Mouse (Mus musculus) heart, adult 2 months (tissue): ENCODE measurements around the gene Havcr1. TPM values are rescaled to one million over a fixed set of nuclear protein-coding genes. Genes with fewer than 3 reads are reported as not detected.
"Not testable (repeated sequence)": the region's sequence is repeated elsewhere in the genome, so short reads cannot be mapped to it uniquely, and the experiment has no call there.

Experiments used
- DNase-seq, 2 experiments: peaks; one replicate each; pipeline ENCODE4 v3.0.0; 2021
- H3K27ac ChIP-seq: fragments of 200-600 bp; 2 replicates; pipeline ENCODE4 v1.8.1; 2022
- H3K27me3 ChIP-seq: fragments of 200-500 bp; 2 replicates; pipeline ENCODE4 v1.6.1; 2012; ENCODE audit warnings: mild to moderate bottlenecking, low read length, inconsistent platforms, mixed read lengths; ENCODE audit not compliant: control insufficient read depth, insufficient read depth
- H3K36me3 ChIP-seq: fragments of 200-500 bp; 2 replicates; pipeline ENCODE4 v1.6.1; 2012; ENCODE audit warnings: low read length, inconsistent platforms; ENCODE audit not compliant: control insufficient read depth, insufficient read depth
- H3K4me1 ChIP-seq: fragments of 200-500 bp; 2 replicates; pipeline ENCODE4 v1.6.1; 2011; ENCODE audit warnings: low read length; ENCODE audit not compliant: control insufficient read depth, insufficient read depth
- H3K4me3 ChIP-seq: fragments of 200-600 bp; 2 replicates; pipeline ENCODE4 v1.8.1; 2022
- H3K79me2 ChIP-seq: fragments of 200-500 bp; replicated peaks from 2 replicates; pipeline ENCODE4 v1.6.1; 2012; ENCODE audit warnings: mild to moderate bottlenecking, inconsistent platforms, low read length, moderate library complexity, mixed read lengths; ENCODE audit not compliant: control insufficient read depth, insufficient read depth
- H3K9ac ChIP-seq: fragments of 200-500 bp; 2 replicates; pipeline ENCODE4 v1.6.1; 2012; ENCODE audit warnings: low read depth, mild to moderate bottlenecking, control low read depth, inconsistent platforms, low read length, mixed read lengths
- CTCF ChIP-seq: fragments of 200-600 bp; IDR thresholded peaks from 2 replicates; pipeline ENCODE4 v1.8.1; 2022; ENCODE audit warnings: antibody characterized with exemption, mild to moderate bottlenecking, moderate library complexity
- EP300 ChIP-seq: fragments of 200-500 bp; IDR thresholded peaks from 2 replicates; pipeline ENCODE4 v1.6.1; 2011; ENCODE audit warnings: low read depth, low read length, control low read depth; ENCODE audit not compliant: insufficient read depth
- POLR2A ChIP-seq: fragments of 200-500 bp; IDR thresholded peaks from 2 replicates; pipeline ENCODE4 v1.6.1; 2011; ENCODE audit warnings: mild to moderate bottlenecking, low read depth, low read length, control low read depth; ENCODE audit not compliant: insufficient read depth
- WGBS: fragments of 180-500 bp; shearing (Covaris S2); methylation state at CpG from one replicate; pipeline ENCODE4 v1.1.7; 2018; 5-methylcytosine and 5-hydroxymethylcytosine counted together
- intact Hi-C: fragments of 180-260 bp; cut with DNase I; formaldehyde crosslinking; loops from one replicate; pipeline ENCODE4 v1.15.1; 2025
- long read RNA-seq: library from polyadenylated mRNA; stranded (forward); transcript quantifications from one replicate; pipeline ENCODE4 v2.0.0, GENCODE M21; 2021
- polyA plus RNA-seq: library from polyadenylated mRNA; depleted of rRNA; stranded (reverse); fragments of >200 nt; gene quantifications from 2 replicates; pipeline ENCODE4 v1.2.3, GENCODE M21; 2012; rRNA removed
- total RNA-seq, 2 experiments: library from RNA; stranded (reverse); gene quantifications; 2 replicates each; pipeline ENCODE4 v1.2.3; 2021

The Havcr1 gene
- not detected for total RNA-seq
- polyA plus RNA-seq = not detected in 2 replicates
- long read RNA-seq = 0 reads

DNA sequence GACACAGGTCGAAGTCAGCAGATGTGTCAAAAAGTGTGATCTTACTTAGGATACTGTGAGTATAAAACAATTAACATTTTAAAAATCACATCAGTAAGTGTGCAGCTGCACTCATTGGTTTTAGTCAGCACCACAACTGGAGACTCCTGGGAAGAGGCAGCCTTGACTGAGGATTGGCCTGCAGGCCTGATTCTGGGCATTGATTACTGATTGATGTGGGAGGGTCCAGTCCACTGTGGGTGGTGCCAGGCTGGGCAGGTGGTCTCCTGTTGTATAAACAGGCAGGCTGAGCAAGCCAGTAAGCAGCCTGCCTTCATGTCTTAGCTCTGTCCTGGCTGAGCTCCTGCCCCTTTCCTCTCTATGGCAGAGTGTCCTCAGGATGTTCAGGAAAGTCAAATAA is at the start of gene Havcr1:
Gene Havcr1 (plus strand): TSS at position 5 of the 400 bp plus-strand sequence.
- 97% methylated on average over 1 of the region's 1 CpGs for WGBS
- intact Hi-C loops = not testable (repeated sequence)

DNA sequence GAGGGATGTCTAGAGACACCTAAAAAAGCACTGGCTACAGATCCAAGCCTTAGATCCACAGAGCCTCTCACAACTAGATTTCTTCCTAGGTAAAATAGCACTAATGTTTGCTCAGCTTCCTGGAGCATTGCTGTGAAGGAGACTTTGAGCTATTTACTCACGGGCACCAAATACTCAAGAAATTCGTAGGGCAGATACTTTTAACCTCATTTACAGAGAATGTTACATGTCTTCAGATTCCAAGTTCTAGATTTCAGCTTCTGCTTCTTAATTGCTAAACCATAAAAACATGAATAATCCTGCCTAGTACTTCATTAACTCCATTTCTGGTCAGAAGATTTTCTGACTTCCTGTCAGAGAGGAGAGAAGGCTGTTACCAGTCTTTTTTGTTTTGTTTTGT is 44.7 kb upstream of the Havcr1 start:
- Histone ChIP-seq H3K27ac (no peak overlapping the region), H3K4me3 (no peak overlapping the region), H3K27me3 (no peaks in the 10 kb centered on the region), H3K79me2 (no peaks in the 10 kb centered on the region), H3K4me1 (no peaks in the 10 kb centered on the region), H3K36me3 (no peaks in the 10 kb centered on the region), H3K9ac (no peak overlapping the region)
- intact Hi-C loops = no loop called here
- 83% methylated on average over 2 of the region's 2 CpGs for WGBS
- DNase-seq = no peak
- TF ChIP-seq CTCF (no peak), POLR2A (no peak), EP300 (no peak)

More for the DNA sequence above, at the start of gene Havcr1:
- DNase-seq, H3K9ac ChIP-seq, H3K36me3 ChIP-seq, H3K27me3 ChIP-seq, H3K79me2 ChIP-seq, H3K27ac ChIP-seq, H3K4me1 ChIP-seq, H3K4me3 ChIP-seq: not testable (repeated sequence)

DNA sequence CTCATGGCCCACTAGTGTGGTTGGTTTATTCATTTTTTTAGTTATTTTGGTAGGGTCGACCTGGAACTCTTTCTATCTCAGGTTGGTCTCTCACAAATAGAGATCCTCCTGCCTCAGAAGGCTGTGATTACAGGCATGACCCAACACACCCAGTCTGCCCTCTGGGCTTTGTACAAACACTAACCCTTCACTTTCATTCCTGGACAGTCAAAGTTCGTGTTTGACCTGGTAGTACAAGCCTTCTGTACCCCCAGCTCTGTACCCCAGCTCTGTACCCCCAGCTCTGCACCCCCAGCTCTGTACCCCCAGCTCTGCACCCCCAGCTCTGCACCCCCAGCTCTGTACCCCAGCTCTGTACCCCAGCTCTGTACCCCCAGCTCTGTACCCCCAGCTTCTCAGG is 39.0 kb upstream of the Havcr1 start:
- WGBS = 69% methylated on average over 2 of the region's 2 CpGs
- H3K27me3 ChIP-seq, H3K36me3 ChIP-seq, H3K79me2 ChIP-seq, intact Hi-C loops, DNase-seq, H3K4me3 ChIP-seq, H3K27ac ChIP-seq, H3K4me1 ChIP-seq, H3K9ac ChIP-seq: not testable (repeated sequence)

- H3K4me3 ChIP-seq = no peak overlapping the region
- H3K9ac ChIP-seq = no peak overlapping the region
- DNase-seq = no peak
- H3K27me3 ChIP-seq = no peaks in the 10 kb centered on the region
- H3K4me1 ChIP-seq = no peaks in the 10 kb centered on the region
- no peak for TF ChIP-seq EP300
- no peak for TF ChIP-seq POLR2A
- TF ChIP-seq CTCF = no peak
- intact Hi-C loops = no loop called here
- no peaks in the 10 kb centered on the region for H3K36me3 ChIP-seq
- H3K27ac ChIP-seq = no peak overlapping the region
- 65% methylated on average over 5 of the region's 5 CpGs for WGBS
- H3K79me2 ChIP-seq = no peaks in the 10 kb centered on the region
Measured at GRCm38 (mm10) chr11:46697433-46698277, 37.2 kb upstream of the Havcr1 start.

- H3K79me2 ChIP-seq = no peaks in the 10 kb centered on the region
- no peak overlapping the region for H3K9ac ChIP-seq
- H3K4me1 ChIP-seq = no peaks in the 10 kb centered on the region
- no peaks in the 10 kb centered on the region for H3K27me3 ChIP-seq
- 69% methylated on average over 6 of the region's 6 CpGs for WGBS
- no peak overlapping the region for H3K27ac ChIP-seq
- TF ChIP-seq CTCF (no peak), POLR2A (no peak), EP300 (no peak)
- intact Hi-C loops = no loop called here
- no peak overlapping the region for H3K4me3 ChIP-seq
- DNase-seq = no peak
- no peaks in the 10 kb centered on the region for H3K36me3 ChIP-seq
Measured at GRCm38 (mm10) chr11:46698278-46698655, 36.6 kb upstream of the Havcr1 start.

- 71% methylated on average over 5 of the region's 5 CpGs for WGBS
- intact Hi-C loops = no loop called here
Measured at GRCm38 (mm10) chr11:46698830-46699229, 36.0 kb upstream of the Havcr1 start.

More at GRCm38 (mm10) chr11:46698830-46699229, 36.0 kb upstream of the Havcr1 start:
- H3K36me3 ChIP-seq = no peaks in the 10 kb centered on the region
- H3K4me3 ChIP-seq = no peak overlapping the region
- H3K4me1 ChIP-seq = no peaks in the 10 kb centered on the region
- no peak overlapping the region for H3K9ac ChIP-seq
- no peak overlapping the region for H3K27ac ChIP-seq
- no peak for DNase-seq
- no peaks in the 10 kb centered on the region for H3K79me2 ChIP-seq
- TF ChIP-seq POLR2A (no peak), EP300 (no peak), CTCF (no peak)
- H3K27me3 ChIP-seq = no peaks in the 10 kb centered on the region
